Mouse (Mus musculus): ENCODE measurements around the gene Gm45337. TPM values are rescaled to one million over a fixed set of nuclear protein-coding genes. Genes with fewer than 3 reads are reported as not detected.
"Not testable (repeated sequence)": the region's sequence is repeated elsewhere in the genome, so short reads cannot be mapped to it uniquely, and the experiment has no call there.

The Gm45337 gene
- polyA plus RNA-seq, 1 experiment from 2014 or later = not detected

DNA sequence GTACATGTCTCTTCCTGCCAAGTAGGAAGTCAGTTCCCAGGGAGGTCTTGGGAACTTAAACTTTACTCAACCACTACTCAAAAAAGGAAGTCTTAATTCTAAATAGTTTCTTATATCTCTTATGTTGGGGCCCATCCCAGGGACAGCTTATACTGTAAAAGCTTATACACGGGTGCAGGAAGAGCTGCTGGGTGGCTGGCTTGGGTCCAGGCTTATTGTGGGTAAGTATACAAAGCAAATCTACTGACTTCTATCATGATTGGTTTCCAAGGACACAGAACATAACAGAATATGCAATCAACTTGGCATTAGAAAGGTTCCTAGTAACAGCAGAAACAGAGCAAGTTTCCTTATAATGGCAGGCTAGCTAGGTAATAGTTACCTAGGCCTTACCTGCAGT, 10.9 kb upstream of the Gm45337 start:
- Histone ChIP-seq H3K27ac (ENCODE audit: low read length) (no peak overlapping the region), H3K4me2 (replicated peaks; ENCODE audit: low read depth, low read length) (no peak overlapping the region), H3K27me3 (ENCODE audit: insufficient read depth, low read length) (no peaks in the 10 kb centered on the region), H3K9ac (replicated peaks; ENCODE audit: low read length) (no peak overlapping the region), H3K9me3 (ENCODE audit: low read length) (no peaks in the 10 kb centered on the region), H3K4me1 (ENCODE audit: insufficient read depth, low read length) (no peaks in the 10 kb centered on the region), H3K4me3 (ENCODE audit: low read length) (no peak overlapping the region), H3K36me3 (ENCODE audit: insufficient read depth, low read length) (no peaks in the 10 kb centered on the region)
- no peak for ATAC-seq (ENCODE audit: low FRiP score, low TSS enrichment)
- WGBS = 69% methylated on average over 1 of the region's 1 CpGs

GRCm38 (mm10) chr7:142152191-142152590, 7.8 kb upstream of the Gm45337 start:
- no peaks in the 10 kb centered on the region for H3K36me3 ChIP-seq (ENCODE audit: insufficient read depth, low read length)
- no peaks in the 10 kb centered on the region for H3K27me3 ChIP-seq (ENCODE audit: insufficient read depth, low read length)
- no peak overlapping the region for H3K9ac ChIP-seq (replicated peaks; ENCODE audit: low read length)
- 81% methylated on average over 4 of the region's 4 CpGs for WGBS
- H3K4me3 ChIP-seq (ENCODE audit: low read length) = no peak overlapping the region
- H3K4me1 ChIP-seq (ENCODE audit: insufficient read depth, low read length) = no peaks in the 10 kb centered on the region
- H3K9me3 ChIP-seq (ENCODE audit: low read length) = no peaks in the 10 kb centered on the region
- no peak for ATAC-seq (ENCODE audit: low FRiP score, low TSS enrichment)
- no peak overlapping the region for H3K27ac ChIP-seq (ENCODE audit: low read length)
- H3K4me2 ChIP-seq (replicated peaks; ENCODE audit: low read depth, low read length) = no peak overlapping the region

- Histone ChIP-seq H3K4me2 (replicated peaks; ENCODE audit: low read depth, low read length) (no peak overlapping the region), H3K9ac (replicated peaks; ENCODE audit: low read length) (no peak overlapping the region), H3K4me1 (ENCODE audit: insufficient read depth, low read length) (no peaks in the 10 kb centered on the region), H3K9me3 (ENCODE audit: low read length) (no peaks in the 10 kb centered on the region), H3K36me3 (ENCODE audit: insufficient read depth, low read length) (no peaks in the 10 kb centered on the region), H3K4me3 (ENCODE audit: low read length) (no peak overlapping the region), H3K27me3 (ENCODE audit: insufficient read depth, low read length) (no peaks in the 10 kb centered on the region), H3K27ac (ENCODE audit: low read length) (no peak overlapping the region)
- no peak for ATAC-seq (ENCODE audit: low FRiP score, low TSS enrichment)
Observed at GRCm38 (mm10) chr7:142148633-142149032, 4.2 kb upstream of the Gm45337 start.

DNA sequence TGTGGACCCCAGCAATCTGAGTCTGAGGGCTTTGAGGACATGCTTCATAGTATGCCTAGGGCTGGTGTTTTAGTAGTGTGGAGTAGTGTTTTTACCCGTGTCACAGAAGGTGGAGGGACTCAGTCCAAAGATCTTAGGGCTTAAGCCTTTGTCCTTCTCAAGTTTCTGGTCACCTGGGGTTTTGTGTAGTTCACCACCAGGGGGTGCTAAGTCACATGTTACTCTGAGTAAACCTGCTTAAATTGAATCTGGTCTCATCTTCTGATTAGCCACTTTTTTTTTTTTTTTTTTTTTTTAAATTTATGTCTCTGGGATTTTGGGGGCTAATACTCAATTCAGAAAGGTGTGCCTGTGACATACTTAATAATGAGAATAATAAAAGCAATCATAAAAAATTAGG, 1.6 kb upstream of the Gm45337 start:
- H3K4me1 ChIP-seq (ENCODE audit: insufficient read depth, low read length) = no peaks in the 10 kb centered on the region
- WGBS = 0% methylated on average over 1 of the region's 1 CpGs

GRCm38 (mm10) chr7:142145413-142145940, 1.1 kb upstream of the Gm45337 start:
- Histone ChIP-seq H3K9me3 (ENCODE audit: low read length) (no peaks in the 10 kb centered on the region), H3K27ac (ENCODE audit: low read length) (no peak overlapping the region), H3K4me3 (ENCODE audit: low read length) (no peak overlapping the region), H3K36me3 (ENCODE audit: insufficient read depth, low read length) (no peaks in the 10 kb centered on the region), H3K4me1 (ENCODE audit: insufficient read depth, low read length) (no peaks in the 10 kb centered on the region), H3K4me2 (replicated peaks; ENCODE audit: low read depth, low read length) (no peak overlapping the region), H3K27me3 (ENCODE audit: insufficient read depth, low read length) (no peaks in the 10 kb centered on the region), H3K9ac (replicated peaks; ENCODE audit: low read length) (no peak overlapping the region)
- WGBS = 37% methylated on average over 4 of the region's 4 CpGs
- ATAC-seq (ENCODE audit: low FRiP score, low TSS enrichment) = no peak

More for the DNA sequence above, 1.6 kb upstream of the Gm45337 start:
- H3K9ac ChIP-seq (replicated peaks; ENCODE audit: low read length) = no peak overlapping the region
- ATAC-seq (ENCODE audit: low FRiP score, low TSS enrichment) = no peak
- H3K27me3 ChIP-seq (ENCODE audit: insufficient read depth, low read length) = no peaks in the 10 kb centered on the region
- H3K27ac ChIP-seq (ENCODE audit: low read length) = no peak overlapping the region
- H3K36me3 ChIP-seq (ENCODE audit: insufficient read depth, low read length) = no peaks in the 10 kb centered on the region
- H3K4me3 ChIP-seq (ENCODE audit: low read length) = no peak overlapping the region
- no peak overlapping the region for H3K4me2 ChIP-seq (replicated peaks; ENCODE audit: low read depth, low read length)
- H3K9me3 ChIP-seq (ENCODE audit: low read length) = no peaks in the 10 kb centered on the region

DNA sequence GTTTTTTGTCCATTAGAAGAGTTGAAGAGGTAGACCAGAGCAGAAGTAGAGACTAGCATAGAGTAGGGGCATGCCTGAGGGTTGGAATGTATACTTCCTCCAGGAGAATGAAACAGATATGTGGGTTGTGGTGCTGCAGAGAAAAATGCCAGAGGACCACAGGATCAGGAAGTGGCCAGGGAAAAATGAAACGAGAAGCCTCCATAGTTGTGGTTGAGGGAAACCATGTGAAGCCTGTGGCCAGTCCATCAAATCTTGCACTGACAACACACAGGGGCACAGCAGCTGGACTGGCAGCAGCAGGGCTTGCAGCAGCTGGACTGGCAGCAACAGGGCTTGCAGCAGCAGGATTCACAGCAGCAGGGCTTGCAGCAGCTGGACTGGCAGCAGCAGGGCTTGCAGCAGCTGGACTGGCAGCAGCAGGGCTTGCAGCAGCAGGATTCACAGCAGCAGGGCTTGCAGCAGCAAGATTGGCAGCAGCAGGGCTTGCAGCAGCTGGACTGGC, 849 bp downstream of the Gm45337 start:
- not testable (repeated sequence) for H3K36me3 ChIP-seq (ENCODE audit: insufficient read depth, low read length); H3K27ac ChIP-seq (ENCODE audit: low read length); H3K4me1 ChIP-seq (ENCODE audit: insufficient read depth, low read length); H3K4me2 ChIP-seq (replicated peaks; ENCODE audit: low read depth, low read length); H3K27me3 ChIP-seq (ENCODE audit: insufficient read depth, low read length); H3K9ac ChIP-seq (replicated peaks; ENCODE audit: low read length); H3K9me3 ChIP-seq (ENCODE audit: low read length); H3K4me3 ChIP-seq (ENCODE audit: low read length); ATAC-seq (ENCODE audit: low FRiP score, low TSS enrichment)
- WGBS = 20% methylated on average over 1 of the region's 1 CpGs

DNA sequence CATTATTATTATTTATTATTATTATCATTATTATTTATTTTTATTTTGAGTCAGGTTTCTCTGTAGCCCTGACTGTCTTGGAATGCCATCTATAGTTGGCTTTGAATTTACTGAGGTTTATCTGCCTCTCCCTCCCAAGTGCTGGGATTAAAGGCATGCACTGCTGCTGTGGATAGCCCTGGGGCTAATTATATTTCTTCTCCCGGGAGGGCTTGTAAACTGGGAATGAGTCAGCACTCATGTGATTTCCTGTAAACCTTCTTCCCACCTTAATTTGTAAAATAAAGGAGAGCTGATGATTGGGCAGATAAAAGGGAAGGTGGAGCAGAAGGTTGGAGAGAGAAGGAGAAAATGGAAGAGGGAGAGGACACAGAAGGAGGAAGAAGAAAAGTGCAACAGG, 3.7 kb downstream of the Gm45337 start:
- WGBS = 9% methylated on average over 1 of the region's 1 CpGs
- no peaks in the 10 kb centered on the region for H3K27me3 ChIP-seq (ENCODE audit: insufficient read depth, low read length)
- ATAC-seq (ENCODE audit: low FRiP score, low TSS enrichment) = no peak
- H3K4me1 ChIP-seq (ENCODE audit: insufficient read depth, low read length) = no peaks in the 10 kb centered on the region
- H3K4me3 ChIP-seq (ENCODE audit: low read length) = no peak overlapping the region
- no peak overlapping the region for H3K9ac ChIP-seq (replicated peaks; ENCODE audit: low read length)
- H3K4me2 ChIP-seq (replicated peaks; ENCODE audit: low read depth, low read length) = no peak overlapping the region
- no peaks in the 10 kb centered on the region for H3K9me3 ChIP-seq (ENCODE audit: low read length)
- no peaks in the 10 kb centered on the region for H3K36me3 ChIP-seq (ENCODE audit: insufficient read depth, low read length)
- H3K27ac ChIP-seq (ENCODE audit: low read length) = no peak overlapping the region

DNA sequence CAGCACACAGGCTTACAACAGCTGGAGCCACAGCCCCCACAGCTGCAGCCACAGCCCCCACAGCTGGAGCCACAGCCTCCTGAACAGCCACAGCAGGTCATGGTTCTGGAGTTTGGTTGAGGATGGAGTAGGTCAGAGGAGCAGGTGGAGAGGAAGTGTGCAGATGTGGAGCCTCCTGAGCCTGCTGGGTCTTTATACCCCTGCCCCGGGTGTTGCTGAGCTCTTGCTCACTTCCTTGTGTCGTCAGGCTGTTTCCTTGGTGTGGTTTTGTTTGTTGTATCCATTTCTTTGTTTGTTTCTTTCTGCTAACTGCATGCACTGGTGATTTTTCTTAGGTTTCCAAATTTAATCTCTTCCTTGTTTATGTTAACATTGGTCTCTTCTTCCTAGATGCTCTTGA, 8.5 kb downstream of the Gm45337 start, which contains the start of gene Gm39115:
Gene Gm39115 (minus strand): TSS at position 101 of the 400 bp plus-strand sequence.
- ATAC-seq (ENCODE audit: low FRiP score, low TSS enrichment); H3K9ac ChIP-seq (replicated peaks; ENCODE audit: low read length); H3K4me3 ChIP-seq (ENCODE audit: low read length); H3K9me3 ChIP-seq (ENCODE audit: low read length); H3K4me2 ChIP-seq (replicated peaks; ENCODE audit: low read depth, low read length); H3K27ac ChIP-seq (ENCODE audit: low read length); H3K4me1 ChIP-seq (ENCODE audit: insufficient read depth, low read length); H3K27me3 ChIP-seq (ENCODE audit: insufficient read depth, low read length); H3K36me3 ChIP-seq (ENCODE audit: insufficient read depth, low read length): not testable (repeated sequence)
- 41% methylated on average over 2 of the region's 2 CpGs for WGBS

DNA sequence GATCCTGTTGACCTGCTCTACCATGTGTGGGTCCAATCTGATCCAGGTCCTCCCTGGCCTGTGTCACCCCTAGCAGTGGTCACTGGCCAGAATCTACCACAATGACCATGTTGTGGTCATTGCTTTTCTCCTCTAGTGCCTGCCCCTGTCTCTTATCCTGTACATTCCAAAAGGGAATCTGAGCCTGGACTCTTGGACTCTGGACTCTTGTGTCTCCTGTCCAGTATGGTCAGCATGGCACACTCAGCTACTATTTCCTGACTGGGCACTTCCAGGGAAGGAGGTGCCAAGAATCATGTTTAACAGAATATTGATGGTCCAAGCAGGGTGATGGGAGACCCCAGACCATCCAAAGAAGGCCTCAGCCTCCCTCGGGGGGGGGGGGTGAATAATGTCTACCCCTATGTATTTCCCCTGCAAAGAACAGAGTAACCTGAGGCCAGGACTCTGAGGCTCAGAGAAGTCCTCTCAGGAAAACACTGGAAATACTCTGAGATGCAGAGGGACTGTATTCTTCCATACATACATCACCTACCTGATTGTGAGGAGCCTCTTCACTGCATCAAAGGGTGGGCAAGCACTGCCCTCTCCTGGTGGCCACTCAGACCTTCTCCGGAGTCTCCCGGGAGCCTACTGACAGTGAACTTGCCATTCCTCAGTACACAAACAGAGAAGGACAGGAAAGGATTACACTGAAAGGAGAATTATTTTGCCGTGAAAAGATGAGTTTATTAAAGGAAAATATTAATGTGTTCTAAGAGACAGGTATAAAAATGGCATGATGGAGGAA, 10.0 kb downstream of the Gm45337 start:
- Histone ChIP-seq H3K9me3 (ENCODE audit: low read length) (no peaks in the 10 kb centered on the region), H3K27me3 (ENCODE audit: insufficient read depth, low read length) (no peaks in the 10 kb centered on the region), H3K36me3 (ENCODE audit: insufficient read depth, low read length) (no peaks in the 10 kb centered on the region), H3K4me3 (ENCODE audit: low read length) (no peak overlapping the region), H3K4me1 (ENCODE audit: insufficient read depth, low read length) (no peaks in the 10 kb centered on the region), H3K27ac (ENCODE audit: low read length) (no peak overlapping the region), H3K9ac (replicated peaks; ENCODE audit: low read length) (no peak overlapping the region), H3K4me2 (replicated peaks; ENCODE audit: low read depth, low read length) (no peak overlapping the region)
- 49% methylated on average over 4 of the region's 4 CpGs for WGBS
- no peak for ATAC-seq (ENCODE audit: low FRiP score, low TSS enrichment)

GRCm38 (mm10) chr7:142128843-142129242, 15.6 kb downstream of the Gm45337 start:
- Histone ChIP-seq H3K36me3 (ENCODE audit: insufficient read depth, low read length) (no peaks in the 10 kb centered on the region), H3K4me3 (ENCODE audit: low read length) (no peak overlapping the region), H3K27me3 (ENCODE audit: insufficient read depth, low read length) (no peaks in the 10 kb centered on the region), H3K9ac (replicated peaks; ENCODE audit: low read length) (no peak overlapping the region), H3K4me1 (ENCODE audit: insufficient read depth, low read length) (no peaks in the 10 kb centered on the region), H3K4me2 (replicated peaks; ENCODE audit: low read depth, low read length) (no peak overlapping the region), H3K9me3 (ENCODE audit: low read length) (no peaks in the 10 kb centered on the region), H3K27ac (ENCODE audit: low read length) (no peak overlapping the region)
- ATAC-seq (ENCODE audit: low FRiP score, low TSS enrichment) = no peak
- 61% methylated on average over 4 of the region's 4 CpGs for WGBS
